Mouse (Mus musculus) midbrain, embryonic 14.5 days (tissue): ENCODE data around the gene Gatad2b. TPM values are rescaled to one million over a fixed set of nuclear protein-coding genes. Genes with fewer than 3 reads are reported as not detected.

Source experiments
- ATAC-seq: fragments of 200-750 bp; cut with Nextera tagmentation; 2 replicates; pipeline ENCODE4 v1.8.0; 2017; ENCODE audit warnings: moderate number of reproducible peaks, moderate library complexity; ENCODE audit not compliant: low FRiP score, low TSS enrichment
- DNase-seq: peaks from one replicate; pipeline ENCODE4 v3.0.0-alpha.2; 2015
- H3K27ac ChIP-seq: fragments of 300-500 bp; sonication (generic); replicated peaks from 2 replicates; pipeline ENCODE4 v1.5.1; 2014; ENCODE audit warnings: mild to moderate bottlenecking, low read depth, low read length, moderate library complexity
- H3K27me3 ChIP-seq: fragments of 300-500 bp; sonication (generic); 2 replicates; pipeline ENCODE4 v1.6.1; 2014; ENCODE audit warnings: low read length, control low read depth, mixed read lengths; ENCODE audit not compliant: control insufficient read depth, insufficient read depth
- H3K36me3 ChIP-seq: fragments of 300-500 bp; sonication (generic); 2 replicates; pipeline ENCODE4 v1.6.1; 2014; ENCODE audit warnings: low read length, control low read depth; ENCODE audit not compliant: control insufficient read depth, insufficient read depth
- H3K4me1 ChIP-seq: fragments of 300-500 bp; sonication (generic); 2 replicates; pipeline ENCODE4 v1.6.1; 2014; ENCODE audit warnings: mild to moderate bottlenecking, antibody characterized with exemption, low read length, control low read depth; ENCODE audit not compliant: control insufficient read depth, insufficient read depth
- H3K4me2 ChIP-seq: fragments of 300-500 bp; sonication (generic); 2 replicates; pipeline ENCODE4 v1.6.1; 2014; ENCODE audit warnings: mild to moderate bottlenecking, low read length, moderate library complexity
- H3K4me3 ChIP-seq: fragments of 300-500 bp; sonication (generic); replicated peaks from 2 replicates; pipeline ENCODE4 v1.5.1; 2014; ENCODE audit warnings: low read depth, low read length
- H3K9ac ChIP-seq: fragments of 300-500 bp; sonication (generic); replicated peaks from 2 replicates; pipeline ENCODE4 v1.6.1; 2014; ENCODE audit warnings: mild to moderate bottlenecking, low read length, moderate library complexity
- H3K9me3 ChIP-seq: fragments of 300-500 bp; sonication (generic); 2 replicates; pipeline ENCODE4 v1.6.1; 2016; ENCODE audit warnings: low read length, control low read depth, mixed read lengths; ENCODE audit not compliant: control insufficient read depth
- WGBS: fragments of 180-500 bp; shearing (Covaris S2); extraction: QIAGEN DNeasy Blood & Tissue Kit; methylation state at CpG from one replicate; pipeline ENCODE4 v1.1.7; 2014; 5-methylcytosine and 5-hydroxymethylcytosine counted together
- polyA plus RNA-seq: library from polyadenylated mRNA; unstranded; fragments of >200 nt; fragmentation: Nextera tagmentation; extraction: Ambion mirVana; gene quantifications from 2 replicates; pipeline ENCODE4 v1.2.1, GENCODE M21; 2014

Gene Gatad2b
- polyA plus RNA-seq, 1 experiment from 2014 or later, result 16.0 TPM

GRCm38 (mm10) chr3:90264687-90265033 lies 28.3 kb upstream of the Gatad2b start:
- Histone ChIP-seq H3K27me3 (no peaks in the 10 kb centered on the region), H3K9me3 (no peaks in the 10 kb centered on the region), H3K27ac (peak overlapping the region; percentile 94), H3K4me1 (peaks cover 9% of the 10 kb centered on the region), H3K36me3 (peaks cover 46% of the 10 kb centered on the region), H3K4me2 (peak overlapping the region; percentile 93), H3K9ac (peak overlapping the region; percentile 96), H3K4me3 (peak overlapping the region; percentile 88)
- DNase-seq, result no peak
- ATAC-seq, result no peak
- WGBS, result 36% methylated on average over 10 of the region's 10 CpGs

GRCm38 (mm10) chr3:90265034-90265931 lies 27.7 kb upstream of the Gatad2b start, which contains the start of gene Dennd4b:
Gene Dennd4b (plus strand): TSS chr3:90265185.
- no peaks in the 10 kb centered on the region for H3K27me3 ChIP-seq
- peak within 1 kb of the TSS; percentile 93 for H3K4me2 ChIP-seq
- DNase-seq (peak; percentile 89), ATAC-seq (peak; percentile 85)
- peak within 1 kb of the TSS; percentile 94 for H3K27ac ChIP-seq
- no peaks in the 10 kb centered on the region for H3K9me3 ChIP-seq
- H3K36me3 ChIP-seq, result peaks cover 39% of the 10 kb centered on the region
- peak within 1 kb of the TSS; percentile 96 for H3K9ac ChIP-seq
- H3K4me1 ChIP-seq, result peaks cover 9% of the 10 kb centered on the region
- H3K4me3 ChIP-seq, result peak within 1 kb of the TSS; percentile 88
- under 1% methylated on average over 87 of the region's 87 CpGs for WGBS

DNA sequence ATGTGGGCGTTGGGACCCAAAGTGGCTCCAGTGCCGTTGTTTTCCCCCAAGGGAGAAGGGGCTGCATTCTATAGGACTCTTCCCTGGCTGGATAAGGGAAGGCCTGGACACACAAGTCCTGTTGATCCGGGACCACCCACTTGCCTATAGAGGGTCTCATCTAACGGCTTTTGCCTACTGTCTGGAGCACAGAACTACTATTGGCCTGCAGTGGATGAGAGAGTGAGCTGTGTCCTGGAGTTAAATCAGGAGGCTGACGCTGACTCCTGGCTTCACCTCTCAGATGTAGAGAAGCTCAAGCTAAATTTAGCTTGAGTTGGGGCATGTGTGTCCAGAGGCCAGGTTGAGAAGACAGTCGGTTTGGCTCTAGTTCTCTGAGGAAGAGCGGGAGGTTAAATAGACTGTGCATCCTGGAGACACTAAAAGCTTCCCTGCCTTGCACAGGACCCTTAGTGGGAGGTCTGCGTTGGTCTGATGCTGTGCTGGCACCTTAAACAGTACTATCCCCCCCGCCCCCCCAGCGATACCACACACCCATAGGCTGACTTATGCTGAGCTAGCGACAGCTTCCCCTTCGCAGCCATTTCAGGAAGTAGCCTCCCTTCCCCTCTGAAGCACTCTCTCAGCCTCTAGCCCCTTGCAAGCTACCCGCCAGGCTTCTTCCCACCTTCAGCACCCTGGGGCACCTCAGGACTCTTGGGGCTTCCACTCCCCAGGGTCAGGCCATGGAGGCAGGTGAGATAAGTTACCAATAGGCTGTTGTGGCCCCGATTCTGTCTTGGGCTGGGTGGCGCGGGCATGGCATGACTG lies 26.8 kb upstream of the Gatad2b start:
- H3K9ac ChIP-seq, result peak overlapping the region; percentile 96
- DNase-seq, result no peak
- peak overlapping the region; percentile 93 for H3K4me2 ChIP-seq
- H3K9me3 ChIP-seq, result no peaks in the 10 kb centered on the region
- H3K36me3 ChIP-seq, result peaks cover 39% of the 10 kb centered on the region
- peak overlapping the region; percentile 88 for H3K4me3 ChIP-seq
- H3K27me3 ChIP-seq, result no peaks in the 10 kb centered on the region
- peak overlapping the region; percentile 94 for H3K27ac ChIP-seq
- ATAC-seq, result peak; percentile 48; the same call in 1 of the 2 replicates
- 22% methylated on average over 16 of the region's 16 CpGs for WGBS
- peaks cover 9% of the 10 kb centered on the region for H3K4me1 ChIP-seq

DNA sequence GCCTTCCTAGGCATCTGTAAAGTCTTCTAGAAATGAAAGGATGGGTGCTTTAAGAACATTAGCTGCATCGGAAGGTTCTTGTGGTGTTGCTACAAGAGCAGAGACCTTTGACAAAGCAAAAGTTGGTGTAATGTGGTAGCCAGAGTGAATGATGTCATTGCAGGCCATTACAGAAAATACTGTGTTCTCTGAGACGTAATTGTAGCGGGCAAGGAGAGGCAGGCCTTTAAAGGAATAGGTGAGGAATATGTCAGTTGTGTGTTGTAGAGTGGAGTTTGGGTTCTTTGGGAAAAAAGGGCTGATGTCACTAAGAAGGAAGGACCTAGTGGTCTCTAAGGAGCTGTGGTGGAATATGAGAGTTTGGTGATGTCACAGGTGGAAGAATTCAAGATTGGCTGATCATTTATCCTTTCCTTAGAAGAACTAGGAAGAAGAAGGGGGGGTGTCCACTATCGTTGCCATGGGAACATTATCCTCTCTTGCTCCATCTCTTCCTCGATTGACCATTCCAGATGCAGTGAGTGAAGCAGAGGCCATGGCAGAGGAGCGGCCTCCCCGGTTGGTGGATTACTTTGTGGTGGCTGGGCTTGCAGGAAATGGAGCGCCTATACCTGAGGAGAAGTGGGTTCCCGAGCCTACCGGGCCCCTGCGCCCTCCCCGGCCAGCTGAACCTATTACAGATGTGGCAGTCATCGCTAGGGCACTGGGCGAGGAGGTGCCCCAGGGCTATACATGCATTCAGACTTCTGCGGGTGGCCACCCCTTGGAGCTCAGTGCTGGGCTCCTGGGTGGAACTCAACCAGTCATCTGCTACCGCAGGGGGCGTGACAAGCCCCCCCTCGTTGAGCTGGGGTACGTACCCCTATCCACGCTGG lies 25.8 kb upstream of the Gatad2b start:
- no peak for DNase-seq
- H3K4me3 ChIP-seq, result 0 out of 2 replicates have a peak overlapping the region, but pooled peaks have one; percentile 88
- H3K27ac ChIP-seq, result no peak overlapping the region
- WGBS, result 91% methylated on average over 20 of the region's 20 CpGs
- ATAC-seq, result no peak
- peaks cover 9% of the 10 kb centered on the region for H3K4me1 ChIP-seq
- no peaks in the 10 kb centered on the region for H3K27me3 ChIP-seq
- peaks cover 35% of the 10 kb centered on the region for H3K36me3 ChIP-seq
- no peak overlapping the region; the same call in 1 of the 2 replicates for H3K9ac ChIP-seq
- no peaks in the 10 kb centered on the region for H3K9me3 ChIP-seq
- peak overlapping the region; percentile 93; the same call in 1 of the 2 replicates for H3K4me2 ChIP-seq

DNA sequence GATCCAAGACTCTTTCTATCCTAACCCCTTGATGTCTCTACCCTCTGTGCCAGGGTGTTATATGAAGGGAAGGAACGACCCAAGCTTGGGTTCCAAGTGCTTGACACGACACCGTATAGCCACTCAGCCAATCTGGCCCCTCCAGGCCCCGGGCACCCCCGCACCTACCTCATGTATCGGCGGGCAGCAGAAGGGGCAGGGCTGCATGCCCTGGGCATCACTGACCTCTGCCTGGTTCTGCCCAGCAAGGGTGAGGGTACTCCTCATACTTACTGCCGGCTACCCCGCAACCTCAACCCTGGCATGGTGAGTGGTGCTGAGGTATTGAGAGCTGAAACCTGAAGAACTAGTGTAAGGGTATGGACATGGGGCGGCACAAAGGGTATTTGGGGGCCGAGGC lies 24.8 kb upstream of the Gatad2b start:
- H3K4me3 ChIP-seq, result no peak overlapping the region
- no peak overlapping the region for H3K9ac ChIP-seq
- ATAC-seq, result no peak

GRCm38 (mm10) chr3:90268971-90269370 lies 24.0 kb upstream of the Gatad2b start:
- WGBS, result 89% methylated on average over 16 of the region's 16 CpGs
- H3K4me3 ChIP-seq, result no peak overlapping the region

More for the DNA sequence above, 24.8 kb upstream of the Gatad2b start:
- no peaks in the 10 kb centered on the region for H3K9me3 ChIP-seq
- H3K27ac ChIP-seq, result no peak overlapping the region
- DNase-seq, result no peak
- H3K27me3 ChIP-seq, result no peaks in the 10 kb centered on the region
- H3K36me3 ChIP-seq, result peaks cover 34% of the 10 kb centered on the region
- 97% methylated on average over 11 of the region's 11 CpGs for WGBS
- H3K4me2 ChIP-seq, result no peak overlapping the region
- peaks cover 9% of the 10 kb centered on the region for H3K4me1 ChIP-seq

DNA sequence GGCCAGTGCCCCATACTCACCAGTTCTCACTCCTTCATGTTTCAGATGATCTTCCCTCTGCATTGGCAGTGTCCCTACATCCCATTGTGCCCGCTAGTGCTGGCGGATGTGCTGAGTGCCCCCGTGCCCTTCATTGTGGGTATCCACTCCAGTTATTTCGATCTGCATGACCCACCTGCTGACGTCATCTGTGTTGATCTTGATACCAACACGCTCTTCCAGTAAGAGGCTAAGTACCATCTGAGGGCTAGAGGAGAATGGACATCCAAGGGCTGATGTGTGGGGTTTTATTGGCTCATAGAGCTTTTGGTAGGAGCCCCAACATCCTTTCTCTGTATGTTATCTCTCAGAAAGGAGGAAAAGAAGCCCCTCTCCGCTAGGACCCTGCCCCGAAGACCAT lies 22.2 kb upstream of the Gatad2b start:
- 95% methylated on average over 8 of the region's 8 CpGs for WGBS
- Histone ChIP-seq H3K36me3 (peaks cover 48% of the 10 kb centered on the region), H3K27ac (no peak overlapping the region), H3K9me3 (no peaks in the 10 kb centered on the region), H3K27me3 (no peaks in the 10 kb centered on the region), H3K4me3 (no peak overlapping the region), H3K9ac (no peak overlapping the region), H3K4me2 (no peak overlapping the region), H3K4me1 (peaks cover 9% of the 10 kb centered on the region)
- ATAC-seq (no peak), DNase-seq (no peak)

More at GRCm38 (mm10) chr3:90268971-90269370, 24.0 kb upstream of the Gatad2b start:
- H3K9me3 ChIP-seq, result no peaks in the 10 kb centered on the region
- no peak overlapping the region for H3K9ac ChIP-seq
- H3K4me2 ChIP-seq, result no peak overlapping the region
- ATAC-seq, result no peak
- no peaks in the 10 kb centered on the region for H3K27me3 ChIP-seq
- peaks cover 9% of the 10 kb centered on the region for H3K4me1 ChIP-seq
- H3K36me3 ChIP-seq, result peaks cover 34% of the 10 kb centered on the region
- no peak overlapping the region for H3K27ac ChIP-seq
- DNase-seq, result no peak

- no peak overlapping the region for H3K4me3 ChIP-seq
- H3K9me3 ChIP-seq, result no peaks in the 10 kb centered on the region
- ATAC-seq (no peak), DNase-seq (no peak)
- H3K27ac ChIP-seq, result no peak overlapping the region
- no peak overlapping the region for H3K9ac ChIP-seq
- WGBS, result 77% methylated on average over 9 of the region's 9 CpGs
- no peaks in the 10 kb centered on the region for H3K27me3 ChIP-seq
- peaks cover 62% of the 10 kb centered on the region for H3K36me3 ChIP-seq
- H3K4me1 ChIP-seq, result no peaks in the 10 kb centered on the region
- H3K4me2 ChIP-seq, result no peak overlapping the region
These were observed 20.8 kb upstream of the Gatad2b start for GRCm38 (mm10) chr3:90272170-90272569.
